Mouse (Mus musculus) CD4-positive, CD25-positive, alpha-beta regulatory T cell, adult 2 months (primary cell): ENCODE data around the gene Slc27a3.

Source experiments
- DNase-seq: peaks from one replicate; pipeline ENCODE4 v3.0.0-alpha.2; 2012; ENCODE audit warnings: low read depth, low spot score

Gene Slc27a3

GRCm38 (mm10) chr3:90342853-90343252 lies 46.9 kb downstream of the Slc27a3 start:
- DNase-seq: peak; percentile 57

DNA sequence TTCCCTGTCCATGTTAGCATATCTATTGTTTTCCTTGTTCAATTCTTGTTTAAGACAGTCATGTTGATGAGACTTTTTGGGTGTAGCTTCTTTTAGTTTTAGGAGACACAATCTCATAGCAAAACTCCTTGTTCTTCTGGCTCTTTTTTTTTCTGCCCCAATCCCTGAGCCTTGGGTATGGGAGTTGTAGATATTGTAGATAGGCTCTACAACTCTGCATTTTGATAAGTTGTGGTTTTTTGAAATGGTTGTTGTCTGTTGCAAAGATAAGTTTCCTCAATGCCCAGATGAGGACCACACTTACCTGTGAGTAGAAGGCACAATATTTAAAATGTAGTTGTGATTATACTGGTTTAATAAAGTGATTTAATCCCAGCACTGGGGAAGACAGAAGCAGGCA lies 49.6 kb downstream of the Slc27a3 start:
- no peak for DNase-seq

DNA sequence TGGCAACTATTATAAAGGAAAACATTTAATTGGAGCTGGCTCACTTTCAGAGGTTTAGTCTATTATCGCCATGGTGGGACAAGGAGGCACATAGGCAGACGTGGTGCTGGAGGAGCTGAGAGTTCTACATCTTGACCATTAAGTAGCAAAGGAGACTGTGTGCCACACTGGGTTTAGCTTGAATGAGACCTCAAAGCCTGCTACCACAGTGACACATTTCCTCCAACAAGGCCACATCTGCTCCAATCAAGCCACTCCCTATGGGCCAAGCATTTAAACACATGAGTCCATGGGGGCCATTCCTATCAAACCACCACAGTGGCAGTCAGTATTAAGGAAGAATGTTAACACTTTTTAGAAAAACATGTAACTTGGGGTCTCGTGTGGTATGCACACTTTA lies 51.5 kb downstream of the Slc27a3 start:
- no peak for DNase-seq

GRCm38 (mm10) chr3:90335517-90335916 lies 54.2 kb downstream of the Slc27a3 start:
- DNase-seq: no peak
